Mouse (Mus musculus) mesoderm, embryonic 11.5 days (tissue): ENCODE results near the gene Frg2f1.
"Not testable (repeated sequence)": the region's sequence is repeated elsewhere in the genome, so short reads cannot be mapped to it uniquely, and the experiment has no call there.

Source experiments
- DNase-seq: peaks from one replicate; pipeline ENCODE4 v3.0.0-alpha.2; 2012; ENCODE audit warnings: low read depth, low spot score

Gene Frg2f1

GRCm38 (mm10) chr4:119539031-119539824 is at the start of gene Frg2f1:
Gene Frg2f1, minus strand, starts transcription at chr4:119539529.
- DNase-seq, result peak; percentile 97

- DNase-seq, result no peak
Measured at GRCm38 (mm10) chr4:119588037-119588436, 48.7 kb upstream of the Frg2f1 start.

- DNase-seq, result no peak
Measured at GRCm38 (mm10) chr4:119575459-119575858, 36.1 kb upstream of the Frg2f1 start.

GRCm38 (mm10) chr4:119574504-119574903 is 35.2 kb upstream of the Frg2f1 start:
- no peak for DNase-seq

GRCm38 (mm10) chr4:119572682-119573081 is 33.4 kb upstream of the Frg2f1 start:
- no peak for DNase-seq

GRCm38 (mm10) chr4:119566322-119566835 is 27.1 kb upstream of the Frg2f1 start:
- DNase-seq, result no peak

- no peak for DNase-seq
Measured at GRCm38 (mm10) chr4:119563136-119563535, 23.8 kb upstream of the Frg2f1 start.

GRCm38 (mm10) chr4:119555466-119555865 is 16.1 kb upstream of the Frg2f1 start:
- DNase-seq, result no peak

- DNase-seq, result no peak
Measured at GRCm38 (mm10) chr4:119550864-119551263, 11.5 kb upstream of the Frg2f1 start.

- DNase-seq, result no peak
Measured at GRCm38 (mm10) chr4:119540533-119540890, 1.2 kb upstream of the Frg2f1 start.

- peak; percentile 67 for DNase-seq
Measured at GRCm38 (mm10) chr4:119539836-119540532, 655 bp upstream of the Frg2f1 start.

- no peak for DNase-seq
Measured at GRCm38 (mm10) chr4:119537436-119537835, 1.9 kb downstream of the Frg2f1 start.

- not testable (repeated sequence) for DNase-seq
Measured at GRCm38 (mm10) chr4:119536615-119537014, 2.7 kb downstream of the Frg2f1 start, which contains the start of gene Foxj3. Gene Foxj3, plus strand, starts transcription at chr4:119537004.

- DNase-seq, result no peak
Measured at GRCm38 (mm10) chr4:119535103-119535502, 4.2 kb downstream of the Frg2f1 start.

GRCm38 (mm10) chr4:119531813-119532212 is 7.5 kb downstream of the Frg2f1 start:
- no peak for DNase-seq

GRCm38 (mm10) chr4:119526329-119526845 is 12.9 kb downstream of the Frg2f1 start:
- DNase-seq, result no peak

- DNase-seq, result no peak
Measured at GRCm38 (mm10) chr4:119524466-119524865, 14.9 kb downstream of the Frg2f1 start.

GRCm38 (mm10) chr4:119524010-119524409 is 15.3 kb downstream of the Frg2f1 start:
- peak; percentile 16 for DNase-seq

GRCm38 (mm10) chr4:119523575-119523974 is 15.8 kb downstream of the Frg2f1 start:
- no peak for DNase-seq

- no peak for DNase-seq
Measured at GRCm38 (mm10) chr4:119512731-119513141, 26.6 kb downstream of the Frg2f1 start.

- DNase-seq, result no peak
Measured at GRCm38 (mm10) chr4:119511591-119511990, 27.7 kb downstream of the Frg2f1 start.

- DNase-seq, result no peak
Measured at GRCm38 (mm10) chr4:119498319-119498848, 40.9 kb downstream of the Frg2f1 start.
